Mouse (Mus musculus) kidney, postnatal 4 days (tissue): Measurements from ENCODE around the gene Ep400.
"Not testable (repeated sequence)": the region's sequence is repeated elsewhere in the genome, so short reads cannot be mapped to it uniquely, and the experiment has no call there.

Source experiments
- DNase-seq, 2 experiments: peaks; one replicate each; pipeline ENCODE4 v3.0.0; 2021; ENCODE audit warnings: mixed read lengths in 2 of 2

Gene Ep400

GRCm38 (mm10) chr5:110779276-110779997, 8.9 kb upstream of the Ep400 start:
- DNase-seq, result peak in 1 of 2 experiments; percentile 40

GRCm38 (mm10) chr5:110778263-110778662, 7.7 kb upstream of the Ep400 start:
- DNase-seq, result no peak

GRCm38 (mm10) chr5:110776141-110776540, 5.6 kb upstream of the Ep400 start:
- no peak for DNase-seq

GRCm38 (mm10) chr5:110774511-110774910, 4.0 kb upstream of the Ep400 start:
- no peak for DNase-seq

- DNase-seq, result not testable (repeated sequence)
These were observed 2.4 kb upstream of the Ep400 start for GRCm38 (mm10) chr5:110772945-110773344.

GRCm38 (mm10) chr5:110770031-110770445, 479 bp downstream of the Ep400 start:
- DNase-seq, result no peak

GRCm38 (mm10) chr5:110769272-110769671, 1.2 kb downstream of the Ep400 start:
- no peak for DNase-seq

- no peak for DNase-seq
These were observed 6.6 kb downstream of the Ep400 start for GRCm38 (mm10) chr5:110763890-110764289.

GRCm38 (mm10) chr5:110745021-110745420, 25.5 kb downstream of the Ep400 start:
- DNase-seq, result no peak

- DNase-seq, result no peak
These were observed 30.8 kb downstream of the Ep400 start for GRCm38 (mm10) chr5:110739496-110740275.

GRCm38 (mm10) chr5:110735606-110736005, 34.9 kb downstream of the Ep400 start:
- DNase-seq, result no peak

GRCm38 (mm10) chr5:110733231-110733823, 37.2 kb downstream of the Ep400 start:
- no peak for DNase-seq

GRCm38 (mm10) chr5:110731227-110731626, 39.3 kb downstream of the Ep400 start:
- DNase-seq, result no peak

GRCm38 (mm10) chr5:110727850-110728249, 42.7 kb downstream of the Ep400 start:
- DNase-seq, result no peak

- DNase-seq, result no peak
These were observed 47.0 kb downstream of the Ep400 start for GRCm38 (mm10) chr5:110723543-110723942.

GRCm38 (mm10) chr5:110721463-110721862, 49.1 kb downstream of the Ep400 start:
- not testable (repeated sequence) for DNase-seq

GRCm38 (mm10) chr5:110711455-110711854, 59.1 kb downstream of the Ep400 start:
- no peak for DNase-seq

- DNase-seq, result no peak
These were observed 61.3 kb downstream of the Ep400 start for GRCm38 (mm10) chr5:110709256-110709655.

- no peak for DNase-seq
These were observed 66.5 kb downstream of the Ep400 start for GRCm38 (mm10) chr5:110704004-110704403.

- no peak for DNase-seq
These were observed 71.9 kb downstream of the Ep400 start for GRCm38 (mm10) chr5:110698617-110699016.

GRCm38 (mm10) chr5:110682041-110682440, 88.5 kb downstream of the Ep400 start:
- no peak for DNase-seq

- no peak for DNase-seq
These were observed 104.9 kb downstream of the Ep400 start for GRCm38 (mm10) chr5:110665486-110666121.

- DNase-seq, result no peak
These were observed 105.7 kb downstream of the Ep400 start for GRCm38 (mm10) chr5:110664750-110665269.
